Mouse (Mus musculus) limb, embryonic 11.5 days (tissue): ENCODE data around the gene Oprd1. TPM values are rescaled to one million over a fixed set of nuclear protein-coding genes. Genes with fewer than 3 reads are reported as not detected.

Experiments
- ATAC-seq: fragments of 200-750 bp; cut with Nextera tagmentation; 2 replicates; pipeline ENCODE4 v1.8.0; 2017; ENCODE audit warnings: low read depth; ENCODE audit not compliant: insufficient number of reproducible peaks, low FRiP score, low TSS enrichment
- DNase-seq: peaks from one replicate; pipeline ENCODE4 v3.0.0-alpha.2; 2015; ENCODE audit warnings: low spot score
- H3K27ac ChIP-seq: fragments of 300-500 bp; sonication (generic); replicated peaks from 2 replicates; pipeline ENCODE4 v1.5.1; 2014; ENCODE audit warnings: low read depth, mild to moderate bottlenecking, low read length
- H3K27me3 ChIP-seq: fragments of 300-500 bp; sonication (generic); 2 replicates; pipeline ENCODE4 v1.6.1; 2014; ENCODE audit warnings: mild to moderate bottlenecking, low read length, mixed read lengths; ENCODE audit not compliant: control insufficient read depth, insufficient read depth
- H3K36me3 ChIP-seq: fragments of 300-500 bp; sonication (generic); 2 replicates; pipeline ENCODE4 v1.6.1; 2014; ENCODE audit warnings: mild to moderate bottlenecking, low read length, moderate library complexity, mixed read lengths; ENCODE audit not compliant: control insufficient read depth, insufficient read depth
- H3K4me1 ChIP-seq: fragments of 300-500 bp; sonication (generic); 2 replicates; pipeline ENCODE4 v1.6.1; 2014; ENCODE audit warnings: low read length, mixed read lengths; ENCODE audit not compliant: control insufficient read depth, insufficient read depth
- H3K4me2 ChIP-seq: fragments of 300-500 bp; sonication (generic); 2 replicates; pipeline ENCODE4 v1.6.1; 2014; ENCODE audit warnings: low read depth, mild to moderate bottlenecking, moderate library complexity; ENCODE audit not compliant: severe bottlenecking
- H3K4me3 ChIP-seq: fragments of 300-500 bp; sonication (generic); 2 replicates; pipeline ENCODE4 v1.5.1; 2014; ENCODE audit warnings: low read depth, low read length
- H3K9ac ChIP-seq: fragments of 300-500 bp; sonication (generic); 2 replicates; pipeline ENCODE4 v1.6.1; 2014; ENCODE audit warnings: mild to moderate bottlenecking, low read length
- H3K9me3 ChIP-seq: fragments of 300-500 bp; sonication (generic); 2 replicates; pipeline ENCODE4 v1.6.1; 2016; ENCODE audit warnings: low read length; ENCODE audit not compliant: control insufficient read depth
- WGBS: fragments of 180-500 bp; shearing (Covaris S2); extraction: QIAGEN DNeasy Blood & Tissue Kit; methylation state at CpG from one replicate; pipeline ENCODE4 v1.1.7; 2014; 5-methylcytosine and 5-hydroxymethylcytosine counted together
- polyA plus RNA-seq: library from polyadenylated mRNA; unstranded; fragments of >200 nt; fragmentation: Nextera tagmentation; extraction: Ambion mirVana; gene quantifications from 2 replicates; pipeline ENCODE4 v1.2.1, GENCODE M21; 2014

Gene Oprd1
- polyA plus RNA-seq, 1 experiment from 2014 or later: 0.09 TPM

DNA sequence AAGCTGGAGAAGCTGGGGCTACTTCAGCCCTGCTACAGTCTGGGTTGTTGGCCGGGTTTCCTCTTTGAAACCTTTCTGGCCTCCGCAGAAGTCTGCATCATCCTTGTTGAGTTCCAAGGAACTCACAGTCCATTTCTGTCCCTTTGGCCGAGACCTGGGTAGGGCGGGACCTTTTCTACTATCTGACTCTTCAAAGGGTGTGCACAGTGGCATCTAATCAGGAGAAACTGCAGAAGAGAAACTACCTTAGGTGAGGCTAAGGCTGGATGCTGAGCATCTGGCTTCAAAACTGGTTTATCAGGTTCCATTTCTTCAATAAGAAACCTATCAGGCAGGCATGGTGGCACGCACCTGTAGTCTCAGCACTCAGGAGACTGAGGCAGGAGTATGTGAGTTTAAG lies 79.7 kb downstream of the Oprd1 start:
- DNase-seq: no peak
- H3K9me3 ChIP-seq: no peaks in the 10 kb centered on the region
- WGBS: 88% methylated on average over 5 of the region's 5 CpGs

DNA sequence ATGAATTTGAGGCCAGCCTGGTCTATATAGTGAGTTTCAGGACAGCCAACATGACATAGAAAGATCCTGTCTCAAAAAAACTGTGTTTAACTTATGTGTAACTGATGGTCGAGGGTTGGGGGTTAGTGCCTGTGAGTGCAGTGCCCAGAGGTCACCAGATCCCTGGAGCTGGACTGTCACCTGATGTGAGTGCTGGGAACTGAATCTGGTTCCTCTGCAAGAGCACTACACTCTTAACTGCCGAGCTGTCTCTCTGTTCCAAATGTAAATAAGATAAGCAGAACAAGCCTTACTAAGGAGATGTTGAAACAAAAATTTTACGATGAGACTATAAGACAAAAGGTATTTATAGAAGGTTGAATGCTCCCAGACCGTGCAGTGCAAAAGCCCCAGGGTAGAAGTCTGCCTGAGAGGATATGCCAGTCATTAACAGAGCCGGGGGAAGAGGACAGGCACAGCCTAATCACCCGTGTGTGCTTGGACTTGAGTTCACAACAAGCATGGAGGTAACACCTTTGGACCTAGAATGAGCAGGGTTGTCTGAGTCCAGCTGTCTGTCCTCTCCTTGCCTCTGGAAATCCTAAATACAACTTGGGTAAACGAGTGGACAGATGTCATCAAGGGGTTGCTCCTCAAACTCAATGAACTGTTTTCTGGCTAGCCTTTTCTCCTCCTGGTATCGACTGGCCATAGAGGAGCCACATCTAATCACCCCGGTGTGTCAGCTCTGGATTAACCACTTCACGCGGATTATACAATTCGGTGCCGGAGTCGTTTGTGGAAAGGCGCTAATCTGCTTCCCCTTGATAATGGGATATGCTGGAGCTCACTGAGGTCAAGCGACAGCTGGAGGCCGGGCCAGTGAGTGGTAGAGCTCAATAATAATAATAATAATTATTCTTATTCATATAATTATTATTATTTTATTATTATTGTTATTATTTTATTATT lies 81.1 kb downstream of the Oprd1 start:
- WGBS: 73% methylated on average over 17 of the region's 17 CpGs

More for the DNA sequence above, 79.7 kb downstream of the Oprd1 start:
- ATAC-seq: no peak
- H3K4me2 ChIP-seq: no peak overlapping the region
- no peaks in the 10 kb centered on the region for H3K27me3 ChIP-seq
- no peaks in the 10 kb centered on the region for H3K4me1 ChIP-seq
- no peaks in the 10 kb centered on the region for H3K36me3 ChIP-seq
- H3K9ac ChIP-seq: no peak overlapping the region
- H3K27ac ChIP-seq: no peak overlapping the region
- no peak overlapping the region for H3K4me3 ChIP-seq

DNA sequence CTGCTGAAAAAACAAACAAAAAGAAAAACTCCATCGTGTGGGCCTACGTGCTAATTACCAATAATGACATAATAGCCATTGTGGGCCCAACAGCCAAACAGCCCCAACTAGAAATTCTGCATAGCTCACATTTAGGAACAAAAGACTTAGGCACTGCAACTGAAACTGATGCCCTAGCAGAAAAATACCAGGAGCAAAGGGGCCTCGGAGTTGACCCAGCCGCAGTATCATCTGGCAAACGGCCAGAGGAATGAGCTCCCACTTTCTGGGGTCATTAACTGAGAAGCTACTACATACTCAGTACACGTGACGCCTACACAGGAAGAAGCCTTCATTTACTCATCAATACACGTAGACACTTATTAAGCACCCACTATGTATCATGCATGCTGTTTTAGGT lies 82.0 kb downstream of the Oprd1 start:
- no peaks in the 10 kb centered on the region for H3K4me1 ChIP-seq
- H3K27me3 ChIP-seq: no peaks in the 10 kb centered on the region
- no peaks in the 10 kb centered on the region for H3K9me3 ChIP-seq
- H3K9ac ChIP-seq: no peak overlapping the region
- H3K27ac ChIP-seq: no peak overlapping the region
- no peaks in the 10 kb centered on the region for H3K36me3 ChIP-seq
- H3K4me2 ChIP-seq: no peak overlapping the region
- no peak for ATAC-seq
- no peak overlapping the region for H3K4me3 ChIP-seq
- DNase-seq: no peak
- WGBS: 76% methylated on average over 8 of the region's 8 CpGs

More for the DNA sequence above, 81.1 kb downstream of the Oprd1 start:
- no peaks in the 10 kb centered on the region for H3K4me1 ChIP-seq
- H3K27me3 ChIP-seq: no peaks in the 10 kb centered on the region
- no peak overlapping the region for H3K9ac ChIP-seq
- no peak overlapping the region for H3K4me2 ChIP-seq
- ATAC-seq (no peak), DNase-seq (no peak)
- no peak overlapping the region for H3K4me3 ChIP-seq
- H3K27ac ChIP-seq: no peak overlapping the region
- H3K9me3 ChIP-seq: no peaks in the 10 kb centered on the region
- H3K36me3 ChIP-seq: no peaks in the 10 kb centered on the region

Other genes starting within 250 kb of the Oprd1 start
- gene Tmem200b, start 222.7 kb downstream of the Oprd1 start, polyA plus RNA-seq: 1.3 and 2.4 TPM in 2 replicates
- gene Gm10300, start 69.8 kb downstream of the Oprd1 start, polyA plus RNA-seq: not detected in 2 replicates
- 107 and 120 TPM in 2 replicates for gene Epb41, start 69.2 kb downstream of the Oprd1 start, polyA plus RNA-seq
- 162 and 179 TPM in 2 replicates for gene Ythdf2, start 67.8 kb upstream of the Oprd1 start, polyA plus RNA-seq
- 43.9 and 48.3 TPM in 2 replicates for gene Gmeb1, start 117.1 kb upstream of the Oprd1 start, polyA plus RNA-seq
- gene Taf12, start 129.9 kb upstream of the Oprd1 start, polyA plus RNA-seq: 64.4 and 66.7 TPM in 2 replicates
- gene Rab42, start 158.9 kb upstream of the Oprd1 start, polyA plus RNA-seq: 0.61 and 0.95 TPM in 2 replicates
- 81.3 and 83.6 TPM in 2 replicates for gene Trnau1ap, start 185.1 kb upstream of the Oprd1 start, polyA plus RNA-seq
- gene Rcc1, start 209.1 kb upstream of the Oprd1 start, polyA plus RNA-seq: 81.0 and 82.2 TPM in 2 replicates